Mouse (Mus musculus): ENCODE results near the gene Negr1. TPM values are rescaled to one million over a fixed set of nuclear protein-coding genes. Genes with fewer than 3 reads are reported as not detected.

Negr1 gene
- polyA plus RNA-seq, 1 experiment = 0.02 TPM

GRCm38 (mm10) chr3:157116024-157116423, 554.4 kb downstream of the Negr1 start:
- H3K79me3 ChIP-seq (ENCODE audit: low read depth) = no peaks in the 10 kb centered on the region
- H3K79me2 ChIP-seq (ENCODE audit: control insufficient read depth, insufficient read depth) = no peaks in the 10 kb centered on the region
- no peak for TF ChIP-seq MYOG (IDR thresholded peaks at IDR 0.05; ENCODE audit: control insufficient read depth, extremely low read depth, insufficient read length)
- no peak for TF ChIP-seq CEBPB (IDR thresholded peaks at IDR 0.05; ENCODE audit: low read depth)
- no peak for TF ChIP-seq FOSL1 (IDR thresholded peaks at IDR 0.05; ENCODE audit: insufficient read depth, low read length, poor library complexity, severe bottlenecking)
- TF ChIP-seq MYOD1 (IDR thresholded peaks at IDR 0.05; ENCODE audit: control insufficient read depth, insufficient read length, low read depth) = no peak
- TF ChIP-seq USF1 (IDR thresholded peaks at IDR 0.05; ENCODE audit: low read depth) = no peak
- TF ChIP-seq CTCF (IDR thresholded peaks at IDR 0.05; ENCODE audit: control insufficient read depth, insufficient read depth, insufficient read length) = no peak
- TF ChIP-seq MAX (IDR thresholded peaks at IDR 0.05) = no peak
- H3K36me3 ChIP-seq (ENCODE audit: control insufficient read depth, insufficient read depth) = no peaks in the 10 kb centered on the region
- no peak overlapping the region for H3ac ChIP-seq (ENCODE audit: control insufficient read depth, insufficient read length, low read depth)
- H3K27me3 ChIP-seq (ENCODE audit: control insufficient read depth, insufficient read depth, insufficient read length) = no peaks in the 10 kb centered on the region
- H3K4me3 ChIP-seq (ENCODE audit: insufficient read depth, poor library complexity, severe bottlenecking) = no peak overlapping the region

GRCm38 (mm10) chr3:157119916-157120315, 558.3 kb downstream of the Negr1 start:
- no peak for TF ChIP-seq USF1 (IDR thresholded peaks at IDR 0.05; ENCODE audit: low read depth)
- TF ChIP-seq CEBPB (IDR thresholded peaks at IDR 0.05; ENCODE audit: low read depth) = no peak
- TF ChIP-seq MYOD1 (IDR thresholded peaks at IDR 0.05; ENCODE audit: control insufficient read depth, insufficient read length, low read depth) = no peak
- TF ChIP-seq CTCF (IDR thresholded peaks at IDR 0.05; ENCODE audit: control insufficient read depth, insufficient read depth, insufficient read length) = no peak
- no peak for TF ChIP-seq FOSL1 (IDR thresholded peaks at IDR 0.05; ENCODE audit: insufficient read depth, low read length, poor library complexity, severe bottlenecking)
- no peak for TF ChIP-seq MYOG (IDR thresholded peaks at IDR 0.05; ENCODE audit: control insufficient read depth, extremely low read depth, insufficient read length)
- no peak for TF ChIP-seq MAX (IDR thresholded peaks at IDR 0.05)
- Histone ChIP-seq H3K4me3 (ENCODE audit: insufficient read depth, poor library complexity, severe bottlenecking) (no peak overlapping the region), H3K36me3 (ENCODE audit: control insufficient read depth, insufficient read depth) (no peaks in the 10 kb centered on the region), H3K27me3 (ENCODE audit: control insufficient read depth, insufficient read depth, insufficient read length) (no peaks in the 10 kb centered on the region), H3K79me2 (ENCODE audit: control insufficient read depth, insufficient read depth) (no peaks in the 10 kb centered on the region), H3ac (ENCODE audit: control insufficient read depth, insufficient read length, low read depth) (no peak overlapping the region), H3K79me3 (ENCODE audit: low read depth) (no peaks in the 10 kb centered on the region)

- H3K36me3 ChIP-seq (ENCODE audit: control insufficient read depth, insufficient read depth) = no peaks in the 10 kb centered on the region
- H3K4me3 ChIP-seq (ENCODE audit: insufficient read depth, poor library complexity, severe bottlenecking) = no peak overlapping the region
- TF ChIP-seq MYOD1 (IDR thresholded peaks at IDR 0.05; ENCODE audit: control insufficient read depth, insufficient read length, low read depth) = no peak
- TF ChIP-seq CTCF (IDR thresholded peaks at IDR 0.05; ENCODE audit: control insufficient read depth, insufficient read depth, insufficient read length) = no peak
- no peak for TF ChIP-seq MAX (IDR thresholded peaks at IDR 0.05)
- TF ChIP-seq MYOG (IDR thresholded peaks at IDR 0.05; ENCODE audit: control insufficient read depth, extremely low read depth, insufficient read length) = no peak
- no peak for TF ChIP-seq FOSL1 (IDR thresholded peaks at IDR 0.05; ENCODE audit: insufficient read depth, low read length, poor library complexity, severe bottlenecking)
- no peak for TF ChIP-seq USF1 (IDR thresholded peaks at IDR 0.05; ENCODE audit: low read depth)
- TF ChIP-seq CEBPB (IDR thresholded peaks at IDR 0.05; ENCODE audit: low read depth) = no peak
- H3K79me2 ChIP-seq (ENCODE audit: control insufficient read depth, insufficient read depth) = no peaks in the 10 kb centered on the region
- no peaks in the 10 kb centered on the region for H3K79me3 ChIP-seq (ENCODE audit: low read depth)
- no peaks in the 10 kb centered on the region for H3K27me3 ChIP-seq (ENCODE audit: control insufficient read depth, insufficient read depth, insufficient read length)
- H3ac ChIP-seq (ENCODE audit: control insufficient read depth, insufficient read length, low read depth) = no peak overlapping the region
These were observed 584.7 kb downstream of the Negr1 start for GRCm38 (mm10) chr3:157146124-157146855.

- H3K79me2 ChIP-seq (ENCODE audit: control insufficient read depth, insufficient read depth) = no peaks in the 10 kb centered on the region
- TF ChIP-seq CTCF (IDR thresholded peaks at IDR 0.05; ENCODE audit: control insufficient read depth, insufficient read depth, insufficient read length) = no peak
- no peak for TF ChIP-seq MYOD1 (IDR thresholded peaks at IDR 0.05; ENCODE audit: control insufficient read depth, insufficient read length, low read depth)
- TF ChIP-seq FOSL1 (IDR thresholded peaks at IDR 0.05; ENCODE audit: insufficient read depth, low read length, poor library complexity, severe bottlenecking) = no peak
- TF ChIP-seq MAX (IDR thresholded peaks at IDR 0.05) = no peak
- TF ChIP-seq MYOG (IDR thresholded peaks at IDR 0.05; ENCODE audit: control insufficient read depth, extremely low read depth, insufficient read length) = no peak
- TF ChIP-seq CEBPB (IDR thresholded peaks at IDR 0.05; ENCODE audit: low read depth) = no peak
- no peak for TF ChIP-seq USF1 (IDR thresholded peaks at IDR 0.05; ENCODE audit: low read depth)
- H3K79me3 ChIP-seq (ENCODE audit: low read depth) = no peaks in the 10 kb centered on the region
- no peak overlapping the region for H3ac ChIP-seq (ENCODE audit: control insufficient read depth, insufficient read length, low read depth)
- H3K36me3 ChIP-seq (ENCODE audit: control insufficient read depth, insufficient read depth) = no peaks in the 10 kb centered on the region
- H3K4me3 ChIP-seq (ENCODE audit: insufficient read depth, poor library complexity, severe bottlenecking) = no peak overlapping the region
- no peaks in the 10 kb centered on the region for H3K27me3 ChIP-seq (ENCODE audit: control insufficient read depth, insufficient read depth, insufficient read length)
These were observed 593.3 kb downstream of the Negr1 start for GRCm38 (mm10) chr3:157154902-157155301.

- H3K36me3 ChIP-seq (ENCODE audit: control insufficient read depth, insufficient read depth) = no peaks in the 10 kb centered on the region
- H3K4me3 ChIP-seq (ENCODE audit: insufficient read depth, poor library complexity, severe bottlenecking) = no peak overlapping the region
- no peaks in the 10 kb centered on the region for H3K79me2 ChIP-seq (ENCODE audit: control insufficient read depth, insufficient read depth)
- no peaks in the 10 kb centered on the region for H3K27me3 ChIP-seq (ENCODE audit: control insufficient read depth, insufficient read depth, insufficient read length)
- no peak overlapping the region for H3ac ChIP-seq (ENCODE audit: control insufficient read depth, insufficient read length, low read depth)
- H3K79me3 ChIP-seq (ENCODE audit: low read depth) = no peaks in the 10 kb centered on the region
- no peak for TF ChIP-seq FOSL1 (IDR thresholded peaks at IDR 0.05; ENCODE audit: insufficient read depth, low read length, poor library complexity, severe bottlenecking)
- TF ChIP-seq USF1 (IDR thresholded peaks at IDR 0.05; ENCODE audit: low read depth) = no peak
- no peak for TF ChIP-seq MAX (IDR thresholded peaks at IDR 0.05)
- TF ChIP-seq MYOD1 (IDR thresholded peaks at IDR 0.05; ENCODE audit: control insufficient read depth, insufficient read length, low read depth) = no peak
- TF ChIP-seq CEBPB (IDR thresholded peaks at IDR 0.05; ENCODE audit: low read depth) = no peak
- no peak for TF ChIP-seq MYOG (IDR thresholded peaks at IDR 0.05; ENCODE audit: control insufficient read depth, extremely low read depth, insufficient read length)
- no peak for TF ChIP-seq CTCF (IDR thresholded peaks at IDR 0.05; ENCODE audit: control insufficient read depth, insufficient read depth, insufficient read length)
These were observed 593.9 kb downstream of the Negr1 start for GRCm38 (mm10) chr3:157155513-157155912.
